Mouse (Mus musculus): ENCODE measurements around the gene Wdr13.
"Not testable (repeated sequence)": the region's sequence is repeated elsewhere in the genome, so short reads cannot be mapped to it uniquely, and the experiment has no call there.

DNA sequence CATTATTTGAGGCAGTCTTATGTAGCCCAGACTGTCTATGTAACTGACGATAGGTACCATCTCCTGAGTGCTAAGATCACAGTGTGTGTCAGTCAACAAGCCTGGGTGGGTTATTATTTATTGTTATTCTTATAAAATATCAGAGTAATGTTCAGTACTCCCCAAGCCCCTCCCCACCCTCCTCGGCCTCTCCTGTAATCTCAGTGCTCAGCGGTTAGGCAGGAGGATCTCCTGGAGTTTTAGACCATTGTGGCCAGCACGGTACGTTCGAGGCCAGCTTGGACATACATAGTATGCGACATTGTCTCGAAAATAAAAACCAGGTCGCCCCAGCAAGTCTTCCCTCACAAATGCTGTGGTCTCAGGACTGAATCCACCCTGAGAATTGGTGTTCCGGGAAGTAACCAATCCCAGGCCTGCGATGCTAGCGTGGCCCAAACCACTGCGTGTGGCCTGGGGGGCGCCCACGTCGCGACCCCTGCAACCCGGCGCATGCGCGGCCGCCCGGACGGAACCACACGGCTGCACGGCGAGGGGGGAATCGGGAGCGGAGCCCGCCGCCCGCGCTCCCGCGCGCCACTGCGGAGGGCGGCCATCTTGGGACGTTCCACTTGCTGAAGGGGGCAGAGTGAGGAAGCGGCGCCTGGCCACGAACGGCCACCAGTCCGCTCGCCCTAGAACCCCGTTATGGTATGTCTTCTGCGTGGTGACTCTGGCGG lies 36.5 kb downstream of the Wdr13 start:
- TF ChIP-seq CTCF (conservative IDR thresholded peaks at IDR 0.05; ENCODE audit: low read length); NANOG (IDR thresholded peaks at IDR 0.05; ENCODE audit: borderline replicate concordance, low read length); POU5F1 (IDR thresholded peaks at IDR 0.05; ENCODE audit: borderline replicate concordance, low read length): not testable (repeated sequence)
